Mouse (Mus musculus) ES-Bruce4 (cell line): ENCODE measurements at regions not wholly inside any gene's neighbourhood (a gene's known extent, or its start where the extent isn't known, plus 50 kb on each side); places are given as distances from the start of the nearest gene placed in this dataset.

Experiments
- H3K27ac ChIP-seq: 2 replicates; pipeline ENCODE4 v1.5.1; 2012; ENCODE audit warnings: low read length, inconsistent platforms; ENCODE audit not compliant: insufficient read depth
- H3K27me3 ChIP-seq: 2 replicates; pipeline ENCODE4 v1.6.1; 2012; ENCODE audit warnings: mild to moderate bottlenecking, low read length, inconsistent platforms; ENCODE audit not compliant: control insufficient read depth, poor library complexity, insufficient read depth, severe bottlenecking
- H3K36me3 ChIP-seq: 2 replicates; pipeline ENCODE4 v1.6.1; 2012; ENCODE audit warnings: inconsistent platforms, mild to moderate bottlenecking, low read length, moderate library complexity; ENCODE audit not compliant: control insufficient read depth, poor library complexity, insufficient read depth, severe bottlenecking
- H3K4me1 ChIP-seq: one replicate; pipeline ENCODE4 v1.8.1; 2011; ENCODE audit warnings: low read length; ENCODE audit not compliant: control insufficient read depth, insufficient read depth
- H3K4me3 ChIP-seq: 2 replicates; pipeline ENCODE4 v1.5.1; 2011; ENCODE audit warnings: low read depth, mild to moderate bottlenecking, low read length
- H3K9ac ChIP-seq: 2 replicates; pipeline ENCODE4 v1.6.1; 2012; ENCODE audit warnings: low read depth, mild to moderate bottlenecking, inconsistent platforms; ENCODE audit not compliant: poor library complexity, severe bottlenecking
- H3K9me3 ChIP-seq: replicated peaks from 2 replicates; pipeline ENCODE4 v1.6.1; 2012; ENCODE audit warnings: mild to moderate bottlenecking, low read length, inconsistent platforms; ENCODE audit not compliant: control insufficient read depth, poor library complexity, insufficient read depth, severe bottlenecking
- CTCF ChIP-seq: IDR thresholded peaks from one replicate; pipeline ENCODE4 v1.8.1; 2011; ENCODE audit warnings: low read depth, low read length
- EP300 ChIP-seq: IDR thresholded peaks from 2 replicates; pipeline ENCODE4 v1.6.1; 2011; ENCODE audit warnings: low read depth, low read length; ENCODE audit not compliant: insufficient read depth
- POLR2A ChIP-seq: IDR thresholded peaks from one replicate; pipeline ENCODE4 v1.8.1; 2011; ENCODE audit warnings: low read length; ENCODE audit not compliant: insufficient read depth

GRCm38 (mm10) chr9:24899206-24899928, 125.3 kb upstream of the Tbx20 start:
- H3K9ac ChIP-seq: no peak overlapping the region
- TF ChIP-seq POLR2A (no peak), CTCF (no peak), EP300 (no peak)
- H3K4me1 ChIP-seq: no peaks in the 10 kb centered on the region
- no peak overlapping the region for H3K27ac ChIP-seq
- H3K36me3 ChIP-seq: no peaks in the 10 kb centered on the region
- H3K9me3 ChIP-seq: 0 out of 2 replicates have a peak, but pooled peaks cover 2% of the 10 kb centered on the region
- no peak overlapping the region for H3K4me3 ChIP-seq
- H3K27me3 ChIP-seq: no peaks in the 10 kb centered on the region

- no peaks in the 10 kb centered on the region for H3K27me3 ChIP-seq
- no peak overlapping the region for H3K27ac ChIP-seq
- no peaks in the 10 kb centered on the region for H3K9me3 ChIP-seq
- H3K9ac ChIP-seq: no peak overlapping the region
- H3K4me1 ChIP-seq: no peaks in the 10 kb centered on the region
- H3K4me3 ChIP-seq: no peak overlapping the region
- no peaks in the 10 kb centered on the region for H3K36me3 ChIP-seq
- TF ChIP-seq EP300 (no peak), POLR2A (no peak), CTCF (no peak)
Observed at GRCm38 (mm10) chr9:24903706-24904105, 129.6 kb upstream of the Tbx20 start.

- Histone ChIP-seq H3K27me3 (no peaks in the 10 kb centered on the region), H3K4me3 (no peak overlapping the region), H3K9me3 (no peaks in the 10 kb centered on the region), H3K9ac (no peak overlapping the region), H3K36me3 (no peaks in the 10 kb centered on the region), H3K4me1 (no peaks in the 10 kb centered on the region), H3K27ac (no peak overlapping the region)
- no peak for TF ChIP-seq CTCF
- no peak for TF ChIP-seq POLR2A
Observed at GRCm38 (mm10) chr9:24909086-24909979, 135.2 kb upstream of the Tbx20 start.

DNA sequence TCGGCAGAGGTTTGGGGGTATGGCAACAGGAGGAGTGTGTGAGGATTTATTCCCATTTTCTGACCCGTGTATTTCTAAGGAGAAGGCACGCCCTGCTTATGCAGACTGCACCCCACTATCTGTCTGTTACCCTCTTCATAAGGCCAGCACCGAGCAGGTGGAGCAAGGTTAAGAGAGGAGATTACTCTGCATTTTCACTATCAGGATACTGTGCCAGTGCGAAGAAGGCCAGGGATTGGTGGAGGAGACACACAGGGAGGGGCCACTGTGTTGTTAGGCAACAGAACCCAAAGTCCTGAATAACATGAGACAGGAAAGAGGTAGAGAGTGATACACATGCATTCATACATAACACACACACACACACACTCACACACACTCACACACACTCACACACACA, 136.6 kb upstream of the Tbx20 start:
- no peaks in the 10 kb centered on the region for H3K27me3 ChIP-seq
- H3K9me3 ChIP-seq: no peaks in the 10 kb centered on the region
- H3K36me3 ChIP-seq: no peaks in the 10 kb centered on the region
- H3K4me1 ChIP-seq: no peaks in the 10 kb centered on the region
- H3K27ac ChIP-seq: no peak overlapping the region
- H3K4me3 ChIP-seq: no peak overlapping the region
- TF ChIP-seq CTCF: no peak
- TF ChIP-seq POLR2A: no peak
- TF ChIP-seq EP300: no peak
- no peak overlapping the region for H3K9ac ChIP-seq

GRCm38 (mm10) chr9:24920031-24920445, 145.9 kb upstream of the Tbx20 start:
- Histone ChIP-seq H3K27me3 (no peaks in the 10 kb centered on the region), H3K27ac (no peak overlapping the region), H3K9ac (no peak overlapping the region), H3K9me3 (no peaks in the 10 kb centered on the region), H3K4me3 (no peak overlapping the region), H3K36me3 (no peaks in the 10 kb centered on the region), H3K4me1 (no peaks in the 10 kb centered on the region)
- TF ChIP-seq EP300: no peak

DNA sequence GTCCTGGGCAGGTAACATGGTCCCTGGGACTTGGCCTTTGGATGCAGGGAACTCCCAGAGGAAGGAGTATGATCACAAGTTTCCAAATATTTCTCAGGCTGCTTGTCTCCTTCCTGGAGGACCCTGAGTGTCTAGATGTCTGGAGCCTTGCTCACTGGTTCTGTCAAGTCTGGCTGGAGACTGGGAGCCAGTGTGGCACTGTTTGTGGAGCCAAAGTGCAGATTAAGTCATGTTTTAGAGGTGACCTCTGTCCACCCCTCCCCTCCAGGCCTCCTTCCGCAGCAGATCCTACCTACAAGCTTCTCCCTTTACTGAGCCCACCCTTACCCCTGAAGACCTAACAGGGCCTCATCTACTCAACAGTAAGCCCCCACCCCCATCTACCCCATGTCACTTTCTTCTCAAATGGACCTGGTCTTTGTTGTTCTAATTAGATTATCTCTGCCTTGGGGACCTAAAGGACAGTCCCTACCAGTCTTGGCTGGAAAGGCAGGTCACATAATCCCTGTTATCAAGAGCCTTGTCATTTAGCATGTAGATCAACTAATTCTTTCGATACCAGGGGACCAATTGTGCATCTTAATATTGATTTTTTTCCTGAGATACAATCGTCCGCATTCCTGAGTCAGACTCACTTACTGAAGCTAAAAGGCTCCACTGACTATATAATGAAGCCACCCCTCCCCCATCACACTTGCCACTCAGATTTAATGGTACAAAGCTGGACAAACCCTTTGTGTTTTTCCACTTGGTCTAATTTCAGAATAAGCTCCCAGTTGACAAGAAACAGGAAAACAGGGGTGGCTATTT, 148.2 kb upstream of the Tbx20 start:
- no peak for TF ChIP-seq CTCF
- TF ChIP-seq EP300: no peak
- Histone ChIP-seq H3K27me3 (no peaks in the 10 kb centered on the region), H3K27ac (no peak overlapping the region), H3K36me3 (no peaks in the 10 kb centered on the region), H3K9me3 (no peaks in the 10 kb centered on the region), H3K9ac (no peak overlapping the region), H3K4me1 (no peaks in the 10 kb centered on the region), H3K4me3 (no peak overlapping the region)
